Mouse (Mus musculus): Measurements from ENCODE around the gene Pde2a. TPM values are rescaled to one million over a fixed set of nuclear protein-coding genes. Genes with fewer than 3 reads are reported as not detected.
A peak's percentile ranks its signal among the peaks of the same experiment; 100 is the strongest.
"Not testable (repeated sequence)": the region's sequence is repeated elsewhere in the genome, so short reads cannot be mapped to it uniquely, and the experiment has no call there.

The Pde2a gene
- total RNA-seq, 4 experiments from 2014 or later = 46.1 to 58.6 (median 52.8) TPM

- DNase-seq (ENCODE audit: low spot score) = no peak
Measured at GRCm38 (mm10) chr7:101513655-101514054, 92.2 kb downstream of the Pde2a start.

- no peak for DNase-seq (ENCODE audit: low spot score)
Measured at GRCm38 (mm10) chr7:101514768-101515167, 93.3 kb downstream of the Pde2a start.

DNA sequence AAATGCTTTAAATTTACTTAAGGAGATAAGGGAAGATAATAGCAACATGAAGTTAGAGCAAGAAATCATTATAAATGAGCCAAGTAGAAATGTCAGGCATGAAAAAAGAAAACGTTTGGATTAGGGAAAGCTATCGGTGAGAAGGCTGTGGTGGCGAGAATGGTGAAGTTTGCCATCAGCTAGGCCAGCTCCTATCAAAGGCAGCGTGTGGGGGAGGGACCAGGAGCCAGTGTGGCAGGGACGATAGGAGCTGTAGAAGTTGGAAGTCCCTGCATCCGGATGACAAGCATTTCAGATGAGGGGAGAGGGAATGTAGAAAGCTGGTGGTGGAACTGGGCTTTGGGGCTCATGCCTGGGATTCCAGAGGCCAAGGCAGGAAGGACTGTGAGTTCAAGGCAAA is 93.8 kb downstream of the Pde2a start:
- DNase-seq (ENCODE audit: low spot score) = no peak

- no peak for DNase-seq (ENCODE audit: low spot score)
Measured at GRCm38 (mm10) chr7:101516460-101516859, 95.0 kb downstream of the Pde2a start.

GRCm38 (mm10) chr7:101521696-101522095 is 100.2 kb downstream of the Pde2a start:
- no peak for DNase-seq (ENCODE audit: low spot score)

DNA sequence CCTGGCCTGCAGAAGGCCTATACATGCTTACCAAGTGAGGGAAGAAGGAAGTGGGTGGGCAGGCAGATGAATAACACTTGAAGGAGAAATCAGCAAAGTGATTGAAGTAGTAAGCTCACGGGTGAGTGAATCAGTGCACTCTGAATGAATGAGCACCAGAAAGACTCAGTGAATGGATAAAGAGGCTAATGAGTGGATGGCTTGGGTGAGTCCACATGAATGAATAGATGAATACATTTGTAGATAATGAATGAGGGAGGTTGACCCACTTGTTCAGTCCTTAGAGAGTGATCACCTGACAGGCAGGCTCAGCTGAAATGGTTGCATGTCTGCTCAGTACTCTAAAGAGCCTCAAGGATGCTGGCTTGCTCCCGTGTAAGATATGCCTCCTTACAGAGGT is 101.7 kb downstream of the Pde2a start:
- DNase-seq (ENCODE audit: low spot score) = no peak

- no peak for DNase-seq (ENCODE audit: low spot score)
Measured at GRCm38 (mm10) chr7:101526484-101526883, 105.0 kb downstream of the Pde2a start.

DNA sequence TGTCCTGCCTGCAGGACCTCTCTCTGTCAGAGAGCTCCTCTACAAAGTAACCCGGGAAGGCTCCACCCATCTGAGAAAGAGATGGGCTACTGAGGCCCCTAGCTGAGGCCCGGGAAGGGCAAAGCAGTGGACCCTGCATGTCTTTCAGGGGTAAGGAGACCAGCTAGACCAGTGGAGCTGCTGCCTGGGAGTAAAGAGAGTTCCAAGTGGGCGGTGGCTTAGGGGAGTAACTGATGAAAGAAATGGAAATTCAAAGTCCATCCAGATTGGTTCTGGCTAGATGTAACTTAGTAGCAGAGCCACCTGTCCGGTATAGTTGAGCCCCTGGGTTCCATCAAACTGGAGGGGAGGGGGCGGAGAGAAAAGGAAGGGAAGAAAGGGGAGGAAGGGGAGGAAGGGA is 112.9 kb downstream of the Pde2a start:
- DNase-seq (ENCODE audit: low spot score) = no peak

DNA sequence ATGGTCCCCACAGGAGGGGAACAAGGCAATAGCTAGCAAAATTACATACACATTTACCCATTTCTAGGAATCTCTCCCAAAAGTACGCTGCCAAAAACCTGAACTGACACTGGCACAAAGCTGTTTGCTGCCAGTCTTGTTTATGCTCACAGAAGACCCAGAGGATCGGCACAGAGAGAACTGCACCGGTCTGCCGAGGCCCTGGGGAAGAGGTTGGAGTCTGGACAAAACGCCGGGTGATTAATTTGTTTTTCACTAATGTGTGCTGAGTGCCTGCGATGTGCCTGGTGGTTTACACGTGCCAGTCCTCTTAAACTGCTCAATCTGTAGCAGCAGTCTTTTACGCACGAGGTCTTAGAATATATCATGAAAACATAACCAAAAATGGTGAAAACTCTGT is 113.6 kb downstream of the Pde2a start:
- no peak for DNase-seq (ENCODE audit: low spot score)

DNA sequence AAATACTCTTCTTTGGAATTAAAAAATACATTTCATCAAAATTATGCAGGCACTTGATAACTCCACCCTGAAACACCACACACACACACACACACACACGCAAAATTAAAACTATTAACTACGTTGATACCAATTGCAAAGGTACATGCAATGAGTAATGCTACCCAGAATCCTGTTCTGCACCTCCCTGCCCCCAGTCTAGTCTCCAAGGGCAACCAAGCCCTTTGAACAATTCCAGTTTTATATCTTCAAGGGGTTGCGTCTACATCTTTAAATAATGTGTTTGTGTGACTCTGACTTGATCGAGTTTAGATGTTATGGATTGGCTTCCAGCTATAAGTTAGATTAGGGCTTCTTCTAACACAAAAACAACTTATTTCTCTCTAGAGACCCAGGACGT is 114.0 kb downstream of the Pde2a start:
- DNase-seq (ENCODE audit: low spot score) = no peak

- DNase-seq (ENCODE audit: low spot score) = no peak
Measured at GRCm38 (mm10) chr7:101537541-101537940, 116.0 kb downstream of the Pde2a start.

- DNase-seq (ENCODE audit: low spot score) = peak; percentile 45
Measured at GRCm38 (mm10) chr7:101538141-101538933, 116.8 kb downstream of the Pde2a start.

DNA sequence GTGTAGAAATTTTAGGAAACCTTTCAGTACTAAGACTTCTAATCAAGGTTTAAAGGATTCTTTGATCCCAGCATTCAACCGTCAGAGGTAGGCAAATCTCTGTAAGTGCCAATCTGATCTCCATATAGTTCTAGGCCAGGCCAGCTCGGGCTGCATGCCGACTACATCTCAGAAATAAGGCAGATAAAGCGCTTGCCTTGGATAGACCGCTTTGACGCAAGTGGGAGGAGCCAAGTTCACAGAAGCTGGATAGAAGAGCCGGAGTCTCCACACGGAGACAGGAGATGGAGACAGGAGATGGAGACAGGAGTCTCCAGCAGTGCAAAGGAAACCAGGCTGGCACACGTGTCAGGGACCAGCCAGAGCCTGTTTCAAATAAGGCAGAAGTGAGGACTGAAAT is 118.3 kb downstream of the Pde2a start:
- DNase-seq (ENCODE audit: low spot score) = no peak

DNA sequence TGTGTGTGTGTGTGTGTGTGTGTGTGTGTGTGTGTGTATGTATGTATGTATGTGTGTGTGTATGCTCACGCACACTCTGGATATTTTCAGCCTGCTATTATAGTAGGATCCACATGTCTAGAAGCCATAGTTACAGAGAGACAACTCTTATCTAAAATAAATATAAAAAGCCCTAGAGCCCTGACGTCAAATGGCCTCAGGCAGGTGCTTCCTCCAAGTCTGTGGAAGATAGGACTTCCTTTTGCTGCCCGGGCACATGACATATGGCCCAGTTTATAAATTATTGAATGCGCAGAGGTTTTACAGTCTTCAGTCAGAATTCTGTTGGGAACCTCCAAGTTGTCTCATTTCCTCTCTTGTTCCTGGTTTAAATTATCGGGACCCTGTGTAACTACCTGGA is 119.2 kb downstream of the Pde2a start:
- DNase-seq (ENCODE audit: low spot score) = no peak

- peak; percentile 44 for DNase-seq (ENCODE audit: low spot score)
Measured at GRCm38 (mm10) chr7:101541132-101541531, 119.6 kb downstream of the Pde2a start.

DNA sequence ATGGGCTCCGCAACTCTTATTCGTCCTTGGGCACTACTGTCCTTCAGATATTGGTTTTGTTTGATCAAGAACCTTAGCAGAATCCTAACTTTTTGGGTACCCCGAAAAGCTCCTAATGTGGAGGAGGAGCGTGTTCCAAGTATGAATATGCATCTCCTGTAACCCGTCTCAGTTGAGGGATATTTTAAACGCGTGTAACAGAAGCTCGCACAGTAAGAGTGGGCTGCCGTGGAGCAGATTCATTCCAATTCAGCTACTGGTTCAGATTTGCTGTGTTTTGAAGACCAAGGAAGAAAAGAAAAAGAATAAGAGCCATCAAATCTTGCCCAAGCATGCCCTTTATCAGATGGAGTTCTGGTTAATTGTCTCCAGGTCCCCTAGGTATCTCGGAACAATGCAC is 120.2 kb downstream of the Pde2a start:
- DNase-seq (ENCODE audit: low spot score) = no peak

DNA sequence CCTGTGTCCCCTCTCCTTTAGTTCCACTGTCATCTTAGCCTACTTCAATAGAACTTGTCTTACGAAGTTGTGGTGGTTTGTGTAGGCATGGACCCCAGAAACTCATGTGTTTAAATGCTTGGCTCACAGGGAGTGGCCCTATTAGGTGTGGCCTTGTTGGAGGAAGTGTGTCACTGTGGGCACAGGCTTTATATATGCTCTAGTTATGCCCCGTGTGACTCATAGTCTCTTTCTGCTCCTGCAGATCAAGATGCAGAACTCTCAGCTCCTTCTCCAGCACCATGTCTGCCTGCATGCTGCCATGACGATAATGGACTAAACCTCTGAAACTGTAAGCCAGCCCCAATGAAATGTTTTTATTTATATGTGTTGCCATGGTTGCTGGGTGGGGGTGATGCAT is 126.2 kb downstream of the Pde2a start:
- DNase-seq (ENCODE audit: low spot score) = no peak

- DNase-seq (ENCODE audit: low spot score) = no peak
Measured at GRCm38 (mm10) chr7:101549266-101549665, 127.8 kb downstream of the Pde2a start.

GRCm38 (mm10) chr7:101550686-101551485 is 129.4 kb downstream of the Pde2a start:
- DNase-seq (ENCODE audit: low spot score) = no peak

DNA sequence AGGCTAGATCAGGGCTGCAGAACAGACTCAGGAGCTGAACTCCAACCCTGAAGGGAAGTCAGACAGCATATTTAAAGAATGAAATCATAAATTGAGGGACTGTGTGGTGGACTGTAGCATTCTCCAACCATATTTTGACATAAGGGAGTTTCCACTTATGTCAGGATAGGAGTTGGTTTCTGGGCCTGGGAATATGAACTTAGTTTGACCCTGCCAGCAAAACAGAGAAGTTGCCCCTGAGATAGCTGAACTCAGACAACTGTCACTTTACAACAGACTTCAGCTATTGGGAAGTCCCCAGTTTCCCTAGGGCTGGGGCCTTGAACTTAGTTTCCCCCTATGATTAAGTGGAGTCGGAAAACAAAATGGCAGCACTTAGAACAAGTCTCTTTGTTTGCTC is 130.0 kb downstream of the Pde2a start:
- DNase-seq (ENCODE audit: low spot score) = no peak

GRCm38 (mm10) chr7:101555473-101555872 is 134.0 kb downstream of the Pde2a start:
- DNase-seq (ENCODE audit: low spot score) = not testable (repeated sequence)

GRCm38 (mm10) chr7:101557391-101557790 is 135.9 kb downstream of the Pde2a start:
- DNase-seq (ENCODE audit: low spot score) = no peak

- DNase-seq (ENCODE audit: low spot score) = not testable (repeated sequence)
Measured at GRCm38 (mm10) chr7:101559393-101559792, 137.9 kb downstream of the Pde2a start.
